Mouse (Mus musculus) CH12.LX (cell line): Measurements from ENCODE around the gene Rnase11.

ENCODE experiments used
- CTCF ChIP-seq, 2 experiments: IDR thresholded peaks in 1 of 2; conservative IDR thresholded peaks in 1 of 2; 2 replicates each; pipeline ENCODE4 v1.5.1; 2011 to 2012; ENCODE audit warnings: low read depth in 2 of 2, low read length in 2 of 2, improper control_type of control experiment in 1 of 2, inconsistent platforms in 1 of 2, mild to moderate bottlenecking in 1 of 2, moderate library complexity in 1 of 2
- EP300 ChIP-seq: IDR thresholded peaks from 2 replicates; pipeline ENCODE4 v1.6.1; 2011; ENCODE audit warnings: low read length, improper control_type of control experiment
- MAFK ChIP-seq: IDR thresholded peaks from 2 replicates; pipeline ENCODE4 v1.6.1; 2011; ENCODE audit warnings: low read length, improper control_type of control experiment; ENCODE audit not compliant: insufficient replicate concordance
- MXI1 ChIP-seq: IDR thresholded peaks from 2 replicates; pipeline ENCODE4 v1.6.1; 2011; ENCODE audit warnings: mild to moderate bottlenecking, low read depth, low read length, improper control_type of control experiment
- POLR2A ChIP-seq: IDR thresholded peaks from 2 replicates; pipeline ENCODE4 v1.6.1; 2011; ENCODE audit warnings: low read depth, mild to moderate bottlenecking, improper control_type of control experiment, low read length
- ZC3H11A ChIP-seq: IDR thresholded peaks from 2 replicates; pipeline ENCODE4 v1.6.1; 2012; ENCODE audit warnings: low read depth, mild to moderate bottlenecking, inconsistent platforms, low read length, improper control_type of control experiment
- ZMIZ1 ChIP-seq: IDR thresholded peaks from 2 replicates; pipeline ENCODE4 v1.6.1; 2012; ENCODE audit warnings: low read depth, mild to moderate bottlenecking, inconsistent platforms, low read length, improper control_type of control experiment

GRCm38 (mm10) chr14:51050063-51050462 is at the start of gene Rnase11:
- TF ChIP-seq POLR2A: no peak
- TF ChIP-seq CTCF (conservative IDR thresholded peaks at IDR 0.05 in 1 of 2, IDR thresholded peaks at IDR 0.05 in 1 of 2; ENCODE audit: low read depth in 2 of 2, low read length in 2 of 2): no peak
- TF ChIP-seq MXI1: no peak
- TF ChIP-seq EP300: no peak
- TF ChIP-seq MAFK: no peak
- no peak for TF ChIP-seq ZC3H11A
- no peak for TF ChIP-seq ZMIZ1
